Mouse (Mus musculus) midbrain, postnatal 0 days (tissue): Measurements from ENCODE around the gene Dact3. TPM values are rescaled to one million over a fixed set of nuclear protein-coding genes. Genes with fewer than 3 reads are reported as not detected.
A peak's percentile ranks its signal among the peaks of the same experiment; 100 is the strongest.

Source experiments
- ATAC-seq: fragments of 200-750 bp; cut with Nextera tagmentation; 2 replicates; pipeline ENCODE4 v1.8.0; 2017; ENCODE audit warnings: moderate number of reproducible peaks, mild to moderate bottlenecking, moderate TSS enrichment, moderate library complexity; ENCODE audit not compliant: low FRiP score
- DNase-seq: peaks from one replicate; pipeline ENCODE4 v3.0.0-alpha.2; 2015; ENCODE audit warnings: low spot score
- H3K27ac ChIP-seq: fragments of 300-500 bp; sonication (generic); 2 replicates; pipeline ENCODE4 v1.5.1; 2014; ENCODE audit warnings: low read depth, mild to moderate bottlenecking, low read length, mixed read lengths
- H3K27me3 ChIP-seq: fragments of 300-500 bp; sonication (generic); 2 replicates; pipeline ENCODE4 v1.6.1; 2014; ENCODE audit warnings: low read length, control low read depth, mixed read lengths; ENCODE audit not compliant: insufficient read depth
- H3K36me3 ChIP-seq: fragments of 300-500 bp; sonication (generic); 2 replicates; pipeline ENCODE4 v1.6.1; 2014; ENCODE audit warnings: low read length, control low read depth, mixed read lengths; ENCODE audit not compliant: insufficient read depth
- H3K4me1 ChIP-seq: fragments of 300-500 bp; sonication (generic); 2 replicates; pipeline ENCODE4 v1.6.1; 2014; ENCODE audit warnings: mild to moderate bottlenecking, control low read depth, antibody characterized with exemption, low read length, mixed read lengths; ENCODE audit not compliant: insufficient read depth
- H3K4me2 ChIP-seq: fragments of 300-500 bp; sonication (generic); 2 replicates; pipeline ENCODE4 v1.6.1; 2014; ENCODE audit warnings: low read depth, mild to moderate bottlenecking, low read length, mixed read lengths; ENCODE audit not compliant: poor library complexity, severe bottlenecking
- H3K4me3 ChIP-seq: fragments of 300-500 bp; sonication (generic); 2 replicates; pipeline ENCODE4 v1.5.1; 2014; ENCODE audit warnings: low read depth, mild to moderate bottlenecking, low read length, moderate library complexity
- H3K9ac ChIP-seq: fragments of 300-500 bp; sonication (generic); replicated peaks from 2 replicates; pipeline ENCODE4 v1.6.1; 2014; ENCODE audit warnings: mild to moderate bottlenecking, low read length, moderate library complexity, mixed read lengths; ENCODE audit not compliant: poor library complexity, severe bottlenecking
- H3K9me3 ChIP-seq: fragments of 300-500 bp; sonication (generic); 2 replicates; pipeline ENCODE4 v1.6.1; 2016; ENCODE audit warnings: low read length, control low read depth
- CTCF ChIP-seq: IDR thresholded peaks from 2 replicates; pipeline ENCODE4 v1.5.1; 2016; ENCODE audit warnings: antibody characterized with exemption, mild to moderate bottlenecking
- WGBS: fragments of 180-500 bp; shearing (Covaris S2); extraction: QIAGEN DNeasy Blood & Tissue Kit; methylation state at CpG from one replicate; pipeline ENCODE4 v1.1.7; 2014; 5-methylcytosine and 5-hydroxymethylcytosine counted together
- polyA plus RNA-seq: library from polyadenylated mRNA; unstranded; fragments of >200 nt; fragmentation: Nextera tagmentation; extraction: Ambion mirVana; gene quantifications from 2 replicates; pipeline ENCODE4 v1.2.1, GENCODE M21; 2015
- total RNA-seq: library from RNA; depleted of rRNA; stranded (reverse); fragments of >200 nt; gene quantifications from 2 replicates; pipeline ENCODE4 v1.2.3, GENCODE M21; 2014

The Dact3 gene
- total and polyA plus RNA-seq, 2 experiments from 2014 or later = 7.5 to 107 TPM

DNA sequence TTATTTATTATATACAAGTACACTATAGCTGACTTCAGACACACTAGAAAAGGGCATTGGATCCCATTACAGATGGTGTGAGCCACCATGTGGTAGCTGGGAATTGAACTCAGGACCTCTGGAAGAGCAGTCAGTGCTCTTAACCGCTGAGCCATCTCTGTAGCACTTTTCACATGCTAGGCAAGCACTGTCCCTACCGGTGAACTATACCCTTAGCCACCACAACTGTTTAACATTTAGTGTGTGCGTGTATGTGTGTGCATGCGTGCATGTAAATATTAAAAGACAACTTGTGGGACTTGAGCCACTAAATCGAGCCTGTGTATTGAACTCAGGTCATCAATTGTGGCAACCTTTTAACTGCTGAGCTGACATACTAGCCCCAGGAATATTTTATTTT is 28.3 kb upstream of the Dact3 start:
- ATAC-seq (no peak), DNase-seq (no peak)
- TF ChIP-seq CTCF = no peak
- WGBS = 93% methylated on average over 5 of the region's 5 CpGs
- Histone ChIP-seq H3K4me3 (no peak overlapping the region), H3K4me1 (peaks cover 14% of the 10 kb centered on the region), H3K27ac (no peak overlapping the region), H3K4me2 (no peak overlapping the region), H3K9ac (no peak overlapping the region), H3K27me3 (no peaks in the 10 kb centered on the region), H3K9me3 (no peaks in the 10 kb centered on the region), H3K36me3 (peaks cover 9% of the 10 kb centered on the region; the same call in 1 of the 2 replicates)

DNA sequence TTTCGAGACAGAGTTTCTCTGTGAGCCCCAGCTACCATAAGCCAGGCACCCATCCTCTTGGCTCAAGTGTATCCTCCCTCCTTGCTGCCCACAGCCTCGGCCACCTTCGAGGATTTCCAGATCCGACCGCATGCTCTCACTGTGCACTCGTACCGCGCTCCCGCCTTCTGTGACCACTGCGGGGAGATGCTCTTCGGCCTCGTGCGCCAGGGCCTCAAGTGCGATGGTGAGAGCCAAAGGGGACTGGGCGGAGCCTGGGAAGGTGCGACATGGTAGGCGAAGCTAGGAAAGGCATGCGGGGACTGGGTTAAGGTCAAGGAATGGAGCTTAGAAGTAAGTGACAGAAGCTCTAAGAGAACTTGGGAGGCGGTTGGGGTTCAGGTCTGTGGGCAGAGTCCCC is 27.6 kb upstream of the Dact3 start:
- no peak overlapping the region for H3K9ac ChIP-seq
- no peak overlapping the region for H3K4me2 ChIP-seq
- no peaks in the 10 kb centered on the region for H3K27me3 ChIP-seq
- peaks cover 14% of the 10 kb centered on the region for H3K4me1 ChIP-seq
- no peak for TF ChIP-seq CTCF
- 88% methylated on average over 19 of the region's 19 CpGs for WGBS
- H3K27ac ChIP-seq = no peak overlapping the region
- peaks cover 12% of the 10 kb centered on the region; the same call in 1 of the 2 replicates for H3K36me3 ChIP-seq
- H3K4me3 ChIP-seq = no peak overlapping the region
- ATAC-seq (no peak), DNase-seq (no peak)
- no peaks in the 10 kb centered on the region for H3K9me3 ChIP-seq

DNA sequence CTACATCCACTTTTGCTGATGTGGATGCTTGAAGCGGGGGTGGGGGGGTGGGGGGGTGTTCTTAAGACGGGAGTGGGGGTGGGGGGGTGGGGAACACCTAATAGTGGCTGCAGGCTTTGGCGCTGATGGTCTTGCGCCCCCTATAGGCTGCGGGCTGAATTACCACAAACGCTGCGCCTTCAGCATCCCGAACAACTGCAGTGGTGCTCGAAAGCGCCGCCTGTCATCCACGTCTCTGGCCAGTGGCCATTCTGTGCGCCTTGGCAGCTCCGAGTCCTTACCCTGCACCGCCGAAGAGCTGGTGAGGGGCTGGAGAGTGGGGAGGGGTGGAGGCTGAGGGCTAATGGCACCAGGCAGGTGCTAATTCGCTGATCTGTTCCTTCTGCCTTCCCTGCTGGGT is 26.5 kb upstream of the Dact3 start:
- Histone ChIP-seq H3K4me3 (no peak overlapping the region), H3K36me3 (peaks cover 12% of the 10 kb centered on the region), H3K4me2 (no peak overlapping the region), H3K9ac (no peak overlapping the region), H3K9me3 (no peaks in the 10 kb centered on the region), H3K27me3 (no peaks in the 10 kb centered on the region), H3K27ac (no peak overlapping the region), H3K4me1 (peaks cover 13% of the 10 kb centered on the region)
- DNase-seq (peak; percentile 71), ATAC-seq (no peak)
- WGBS = 18% methylated on average over 17 of the region's 17 CpGs
- TF ChIP-seq CTCF = peak; percentile 68

DNA sequence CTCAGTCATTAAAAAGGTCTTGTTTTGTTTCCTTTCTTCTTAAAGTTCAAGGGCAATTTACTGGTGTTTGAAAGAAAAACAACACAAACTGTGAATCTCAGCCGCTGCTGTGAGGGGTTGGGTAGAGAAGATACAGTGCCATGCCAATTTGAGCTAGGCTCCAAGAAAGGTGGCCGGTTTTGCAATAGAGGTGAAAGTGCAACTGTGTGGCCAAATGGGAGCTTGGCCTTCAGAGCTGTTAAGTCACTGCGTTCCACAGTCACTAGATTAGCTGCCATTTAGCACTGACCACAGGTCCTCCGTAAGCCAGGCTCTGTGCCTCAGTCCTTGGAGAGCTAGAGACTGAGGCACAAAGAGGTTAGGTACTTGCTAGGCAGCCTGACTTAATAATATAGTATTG is 23.5 kb upstream of the Dact3 start:
- Histone ChIP-seq H3K27me3 (no peaks in the 10 kb centered on the region), H3K27ac (no peak overlapping the region), H3K4me2 (no peak overlapping the region), H3K4me1 (no peaks in the 10 kb centered on the region), H3K4me3 (no peak overlapping the region), H3K9me3 (no peaks in the 10 kb centered on the region), H3K36me3 (peaks cover 39% of the 10 kb centered on the region), H3K9ac (no peak overlapping the region)
- no peak for DNase-seq
- no peak for TF ChIP-seq CTCF
- WGBS = 97% methylated on average over 4 of the region's 4 CpGs
- no peak for ATAC-seq

DNA sequence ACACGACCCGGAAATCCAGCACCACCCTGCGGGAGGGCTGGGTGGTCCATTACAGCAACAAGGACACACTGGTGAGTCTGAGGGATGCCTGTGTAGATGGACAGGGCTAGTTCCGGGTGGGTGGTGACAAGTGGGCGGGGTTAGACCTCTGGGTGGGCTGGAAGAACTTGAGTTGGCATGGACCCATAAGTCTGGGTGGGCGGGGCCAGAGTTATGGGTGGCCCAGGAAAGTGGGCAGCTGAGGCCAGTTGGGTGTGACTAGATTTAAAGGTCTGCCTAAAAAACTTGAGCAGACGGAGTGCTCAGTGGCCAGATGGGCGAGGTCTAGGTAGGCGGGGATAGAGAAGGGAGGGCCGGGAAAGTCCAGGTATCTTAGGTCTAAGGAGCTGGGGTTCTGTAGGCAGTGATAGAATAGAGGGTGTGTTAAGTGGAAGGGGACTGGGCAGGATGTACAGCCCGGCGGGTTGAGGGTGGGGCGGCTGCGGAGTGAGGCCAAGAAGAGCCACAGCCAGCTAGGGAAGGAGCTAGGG is 21.8 kb upstream of the Dact3 start:
- Histone ChIP-seq H3K9ac (no peak overlapping the region), H3K27me3 (no peaks in the 10 kb centered on the region), H3K4me3 (no peak overlapping the region), H3K4me1 (no peaks in the 10 kb centered on the region), H3K36me3 (peaks cover 49% of the 10 kb centered on the region), H3K9me3 (no peaks in the 10 kb centered on the region), H3K27ac (no peak overlapping the region), H3K4me2 (no peak overlapping the region)
- no peak for TF ChIP-seq CTCF
- DNase-seq (no peak), ATAC-seq (no peak)
- 91% methylated on average over 14 of the region's 14 CpGs for WGBS

DNA sequence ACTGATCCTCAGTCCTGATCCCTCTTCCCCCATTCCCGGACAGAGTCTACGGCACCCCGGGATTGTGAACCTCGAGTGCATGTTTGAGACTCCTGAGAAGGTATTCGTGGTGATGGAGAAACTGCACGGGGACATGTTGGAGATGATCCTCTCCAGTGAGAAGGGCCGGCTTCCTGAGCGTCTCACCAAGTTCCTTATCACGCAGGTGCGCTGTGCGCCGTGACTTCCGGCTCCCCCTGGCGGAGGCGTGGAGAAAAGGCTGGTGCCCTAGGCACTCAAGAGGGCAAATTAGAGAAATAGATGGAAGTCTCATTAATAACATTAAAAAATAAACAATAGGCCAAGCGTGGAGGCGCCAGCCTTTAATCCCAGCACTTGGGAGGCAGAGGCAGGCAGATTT is 16.8 kb upstream of the Dact3 start:
- Histone ChIP-seq H3K4me3 (no peak overlapping the region), H3K4me2 (no peak overlapping the region), H3K27me3 (no peaks in the 10 kb centered on the region), H3K9ac (no peak overlapping the region), H3K36me3 (peaks cover 39% of the 10 kb centered on the region), H3K4me1 (no peaks in the 10 kb centered on the region), H3K9me3 (no peaks in the 10 kb centered on the region), H3K27ac (no peak overlapping the region)
- ATAC-seq = no peak
- peak; percentile 73 for TF ChIP-seq CTCF
- 20% methylated on average over 17 of the region's 17 CpGs for WGBS
- no peak for DNase-seq
